Mouse (Mus musculus) adipocyte (in vitro differentiated cells): ENCODE data around the gene Gorab.

Experiments used
- DNase-seq: peaks from one replicate; pipeline ENCODE4 v3.0.0-alpha.2; 2016; ENCODE audit warnings: low spot score

Gorab gene

GRCm38 (mm10) chr1:163357733-163358132, 45.7 kb downstream of the Gorab start:
- peak; percentile 45 for DNase-seq

GRCm38 (mm10) chr1:163356167-163356566, 47.3 kb downstream of the Gorab start:
- peak; percentile 44 for DNase-seq

- peak; percentile 49 for DNase-seq
These were observed 47.8 kb downstream of the Gorab start for GRCm38 (mm10) chr1:163355626-163356156.

GRCm38 (mm10) chr1:163350988-163351387, 52.5 kb downstream of the Gorab start:
- DNase-seq: no peak

DNA sequence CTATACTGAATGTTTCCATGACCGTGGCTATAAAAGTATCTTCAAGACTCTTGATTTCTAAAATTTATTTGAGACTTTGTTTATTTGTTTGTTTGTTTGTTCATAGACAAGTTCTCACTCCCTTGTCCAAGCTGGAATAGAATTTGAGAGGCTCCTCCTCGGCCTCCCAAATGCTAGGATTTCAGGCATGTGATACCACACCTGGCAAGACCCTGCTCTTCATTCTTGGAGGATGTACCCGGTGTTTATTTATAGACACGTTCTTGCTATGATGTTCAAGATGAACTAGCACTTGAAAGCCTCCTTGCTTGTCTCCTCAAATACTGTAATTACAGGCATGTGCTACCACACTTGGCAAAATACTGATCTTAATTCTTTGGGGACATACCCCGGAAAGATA, 57.9 kb downstream of the Gorab start:
- DNase-seq: no peak

- no peak for DNase-seq
These were observed 58.5 kb downstream of the Gorab start for GRCm38 (mm10) chr1:163344931-163345330.

DNA sequence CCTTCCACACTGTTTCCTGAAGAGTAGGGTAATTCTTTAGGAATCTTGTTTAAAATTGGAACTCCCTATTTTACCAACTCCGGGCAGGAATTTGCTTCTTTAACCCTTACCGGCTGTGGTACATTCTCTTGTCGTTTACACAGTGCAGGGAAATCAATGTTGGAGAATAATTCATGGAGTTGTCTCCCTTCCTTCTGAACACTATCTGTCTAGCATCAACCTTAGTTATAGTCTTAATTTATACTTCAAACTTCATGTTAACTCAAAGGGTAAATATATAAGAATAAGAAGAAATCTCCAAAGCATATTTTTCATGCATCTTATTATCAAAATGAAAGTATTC, 64.3 kb downstream of the Gorab start:
- no peak for DNase-seq

GRCm38 (mm10) chr1:163338525-163339218, 64.8 kb downstream of the Gorab start:
- no peak for DNase-seq

GRCm38 (mm10) chr1:163337821-163338220, 65.6 kb downstream of the Gorab start:
- peak; percentile 86 for DNase-seq
